Mouse (Mus musculus) spleen, postnatal 10 days (tissue): ENCODE measurements around the gene Gmip.

Source experiments
- DNase-seq, 2 experiments: peaks; one replicate each; pipeline ENCODE4 v3.0.0; 2021 to 2022; ENCODE audit warnings: low spot score in 2 of 2

The Gmip gene

DNA sequence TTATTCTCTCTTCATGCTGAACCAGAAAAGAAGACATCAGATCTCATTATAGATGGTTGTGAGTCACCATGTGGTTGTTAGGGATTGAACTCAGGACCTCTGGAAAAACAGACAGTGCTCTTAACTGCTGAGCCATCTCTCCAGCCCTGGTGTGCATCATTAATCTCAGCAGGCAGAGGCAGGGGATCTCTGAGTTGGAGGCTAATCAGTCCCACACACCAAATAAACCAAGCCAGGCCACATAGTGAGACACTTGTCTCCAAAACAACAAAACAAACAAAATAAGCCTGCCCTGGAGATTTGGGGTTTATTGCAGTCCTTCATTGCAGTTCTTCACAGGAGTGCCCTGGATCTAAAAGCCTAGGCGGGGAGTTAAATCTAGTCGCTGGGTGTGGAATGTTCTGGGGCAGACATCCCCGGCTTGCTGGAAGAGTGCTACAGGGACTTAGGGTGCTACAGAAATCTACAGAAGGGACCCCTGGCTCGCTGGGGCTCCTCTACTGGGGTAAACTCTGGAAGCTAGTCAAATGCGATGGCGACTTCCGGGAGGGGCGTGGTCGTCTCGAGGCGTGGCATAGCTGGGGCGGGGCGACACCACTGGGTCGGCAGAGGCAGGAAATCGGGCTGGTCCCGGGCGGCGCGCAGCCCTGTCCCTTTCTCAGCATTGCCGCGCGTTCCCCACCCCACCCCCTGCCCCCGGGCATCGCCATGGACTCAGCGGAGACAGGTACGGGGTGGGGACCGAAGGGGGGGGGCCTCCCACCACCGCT lies at the start of gene Gmip:
Gene Gmip, plus strand, starts transcription at position 586 of the 770 bp plus-strand sequence.
- peak; percentile 78 to 92 for DNase-seq

DNA sequence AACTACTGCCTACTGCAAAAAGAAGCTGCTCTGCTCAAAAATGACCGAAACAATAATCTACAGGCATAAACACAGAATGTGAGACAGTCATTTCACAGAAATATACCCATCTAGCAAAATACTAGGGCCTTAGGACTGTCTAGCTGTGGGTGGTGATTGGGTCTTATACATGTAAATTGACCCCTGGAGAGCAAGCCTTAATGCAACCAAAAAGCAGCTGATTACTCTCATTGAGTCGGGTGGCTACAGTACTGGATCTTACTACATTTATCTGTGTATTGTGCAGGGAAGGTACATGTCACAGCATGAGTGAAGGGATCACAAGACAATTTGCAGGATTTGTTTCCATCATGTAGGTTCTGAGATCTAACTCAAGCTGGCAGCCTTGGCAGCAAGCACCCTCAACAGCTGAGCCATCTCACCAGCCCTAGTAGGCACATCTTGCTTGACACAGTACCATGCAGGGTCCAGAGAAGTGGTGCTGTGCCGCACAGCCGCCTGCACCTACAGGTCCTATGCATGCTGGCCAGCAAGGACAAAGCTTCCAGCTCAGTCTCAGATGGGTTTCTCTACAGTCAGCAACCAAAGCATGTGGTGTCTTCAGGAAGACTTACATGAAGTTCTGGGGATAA lies 46.5 kb upstream of the Gmip start:
- DNase-seq, result no peak

DNA sequence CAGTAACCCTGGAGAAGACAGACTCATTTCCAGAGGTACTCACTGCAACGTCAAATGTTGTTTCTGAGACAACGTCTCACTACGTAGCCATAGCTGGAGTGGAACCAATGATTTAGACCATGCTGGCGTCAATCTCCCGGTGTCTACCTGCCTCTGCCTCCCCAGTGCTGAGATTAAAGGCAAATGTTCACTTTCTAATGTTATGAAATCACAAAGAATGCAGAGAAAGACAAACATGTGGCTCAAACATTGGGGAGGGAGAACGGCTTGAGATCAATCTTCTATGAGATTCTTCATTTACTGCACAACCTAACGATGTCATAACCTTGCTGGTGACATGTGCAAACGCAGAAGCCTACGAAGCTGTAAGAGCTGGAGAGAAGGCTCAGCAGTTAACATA lies 37.3 kb upstream of the Gmip start:
- no peak for DNase-seq

DNA sequence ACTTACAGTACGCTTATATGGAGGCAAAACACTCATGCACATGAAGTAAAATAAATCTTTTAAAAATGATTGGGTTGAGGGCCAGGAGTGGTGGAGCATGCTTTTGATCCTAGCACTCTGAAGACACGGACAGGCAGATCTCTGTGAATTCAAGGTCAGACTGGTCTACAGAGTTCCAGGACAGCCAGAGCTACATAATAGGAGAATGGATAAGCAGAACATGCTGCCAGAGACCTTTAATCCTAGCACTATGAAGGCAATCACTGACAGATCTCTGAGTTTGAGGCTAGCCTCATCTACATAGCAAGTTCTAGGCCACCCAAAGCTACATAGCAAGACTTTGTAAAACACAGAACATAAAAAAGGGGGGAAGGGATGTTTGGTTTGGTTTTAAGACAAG lies 36.4 kb upstream of the Gmip start:
- DNase-seq, result no peak

DNA sequence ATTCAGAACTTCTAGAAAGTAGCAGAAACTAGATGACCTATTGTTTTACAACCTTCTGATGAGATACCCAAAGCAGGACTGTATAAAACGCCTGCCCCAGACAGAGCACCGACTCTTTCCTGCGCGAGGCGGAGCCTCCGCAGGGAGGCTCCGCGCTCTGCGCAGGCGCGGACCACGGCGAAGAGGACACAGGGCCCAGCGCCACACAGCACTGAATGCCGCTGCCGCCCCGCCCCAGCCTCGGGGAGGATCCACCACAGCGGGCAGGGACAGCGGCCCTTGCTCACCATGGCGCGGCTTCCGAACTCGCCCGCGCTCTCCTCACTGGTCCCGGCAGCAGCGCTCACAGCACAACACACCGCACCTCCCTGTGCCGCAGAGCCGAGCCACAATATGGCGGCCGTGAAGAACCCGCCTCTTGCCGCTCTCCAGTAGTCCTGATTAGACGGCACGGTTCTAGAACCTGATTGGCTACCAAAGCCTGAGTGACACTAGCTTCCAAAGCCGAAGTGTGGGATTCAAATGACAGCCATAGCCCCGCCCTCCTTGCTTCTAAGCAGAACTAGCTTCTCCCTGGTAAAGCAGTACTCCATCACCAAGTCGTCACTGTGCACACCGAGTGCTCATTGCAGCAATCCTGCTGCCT lies 33.9 kb upstream of the Gmip start, which contains the start of gene Gm20422:
Gene Gm20422, minus strand, starts transcription at position 384 of the 646 bp plus-strand sequence.
- DNase-seq, result peak; percentile 90 to 92

DNA sequence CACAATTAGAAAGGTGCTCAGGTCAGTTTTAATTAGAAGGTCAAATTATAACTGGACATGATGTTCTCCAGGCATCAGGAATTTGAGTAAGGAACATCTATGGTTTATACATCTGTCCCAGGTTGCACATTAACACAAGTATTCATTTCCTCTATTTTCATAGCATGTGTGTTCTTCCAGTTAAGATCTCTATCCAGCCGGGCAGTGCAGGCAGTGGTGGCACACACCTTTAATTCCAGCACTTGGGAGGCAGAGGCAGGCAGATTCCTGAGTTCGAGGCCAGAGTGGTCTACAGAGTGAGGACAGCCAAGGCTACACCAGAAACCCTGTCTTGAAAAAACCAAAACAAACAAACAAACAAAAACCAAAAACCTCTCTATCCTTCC lies 33.3 kb upstream of the Gmip start:
- DNase-seq, result no peak

DNA sequence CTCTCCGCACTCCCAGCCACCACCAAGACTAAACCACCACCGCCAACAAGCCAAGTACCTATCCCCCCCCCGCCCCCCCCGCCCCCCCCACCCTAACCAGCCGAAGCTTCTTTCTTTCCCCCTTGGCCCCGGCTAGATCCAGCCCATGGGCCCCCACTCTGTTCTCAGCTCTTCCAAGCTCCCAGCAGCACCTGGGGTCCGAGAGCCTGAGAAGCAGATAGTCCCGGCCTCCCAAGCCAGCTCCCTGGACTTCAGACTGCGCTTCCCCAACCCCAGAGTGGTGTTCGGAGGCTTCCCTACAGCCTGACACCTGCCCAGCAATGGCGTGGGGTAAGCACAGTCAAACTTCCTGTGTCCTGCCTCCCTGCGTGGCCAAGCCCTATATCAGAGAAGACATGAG lies 31.4 kb upstream of the Gmip start:
- no peak for DNase-seq

DNA sequence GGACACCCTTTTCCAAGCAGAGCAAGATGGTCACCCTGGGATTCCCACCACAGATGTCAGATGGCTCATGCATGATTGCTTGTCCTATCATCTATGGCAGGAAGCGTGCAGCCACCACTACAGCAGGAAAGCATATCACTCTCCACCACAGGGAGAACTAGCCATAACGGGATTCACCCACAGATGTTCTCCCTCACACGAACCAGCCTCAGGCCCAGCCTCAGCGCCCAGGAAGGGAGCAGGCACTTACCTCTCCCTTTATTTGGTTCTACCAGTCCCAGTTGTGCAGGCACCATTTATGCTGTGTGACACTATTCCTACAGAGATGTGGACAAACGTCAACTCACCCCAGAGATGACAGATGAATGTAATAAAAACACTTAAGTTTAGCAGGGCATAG lies 19.4 kb upstream of the Gmip start:
- no peak for DNase-seq

DNA sequence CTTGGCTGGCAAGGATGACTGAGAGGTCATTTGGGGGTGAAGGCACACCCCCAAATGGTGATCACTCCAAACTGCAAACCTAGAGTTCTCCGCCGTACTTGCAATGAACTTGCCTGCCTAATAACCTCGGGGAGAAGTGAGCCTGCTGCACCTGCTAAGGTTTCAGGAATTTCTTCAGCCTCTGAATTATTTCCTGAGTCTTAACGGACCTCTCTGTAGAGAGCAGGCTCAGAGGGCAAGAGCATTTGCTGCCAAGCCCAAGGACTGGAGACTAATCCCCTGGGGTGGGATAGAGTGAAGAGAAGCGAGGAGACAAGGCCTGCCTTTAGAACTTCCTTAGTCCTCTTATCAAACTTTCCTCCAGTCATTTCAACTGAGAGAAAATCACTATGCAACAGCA lies 18.7 kb upstream of the Gmip start:
- DNase-seq, result no peak

DNA sequence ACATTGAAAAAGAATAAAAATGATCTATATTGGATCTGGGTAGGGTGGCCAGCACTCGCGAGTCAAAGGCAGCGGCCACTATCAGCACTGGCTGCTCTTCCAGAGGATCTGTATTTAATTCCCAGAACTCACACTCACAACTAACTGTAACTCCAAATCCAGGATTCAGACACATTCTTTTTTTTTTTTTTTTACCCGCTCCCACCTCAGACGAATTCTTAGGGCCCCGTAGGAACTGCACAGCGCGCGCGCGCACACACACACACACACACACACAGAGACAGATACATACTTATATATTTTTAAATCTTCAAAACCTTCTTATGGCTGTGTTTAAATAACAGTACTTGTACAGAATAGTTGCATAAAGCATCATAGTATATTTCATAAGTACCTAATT lies 18.1 kb upstream of the Gmip start:
- DNase-seq, result no peak

DNA sequence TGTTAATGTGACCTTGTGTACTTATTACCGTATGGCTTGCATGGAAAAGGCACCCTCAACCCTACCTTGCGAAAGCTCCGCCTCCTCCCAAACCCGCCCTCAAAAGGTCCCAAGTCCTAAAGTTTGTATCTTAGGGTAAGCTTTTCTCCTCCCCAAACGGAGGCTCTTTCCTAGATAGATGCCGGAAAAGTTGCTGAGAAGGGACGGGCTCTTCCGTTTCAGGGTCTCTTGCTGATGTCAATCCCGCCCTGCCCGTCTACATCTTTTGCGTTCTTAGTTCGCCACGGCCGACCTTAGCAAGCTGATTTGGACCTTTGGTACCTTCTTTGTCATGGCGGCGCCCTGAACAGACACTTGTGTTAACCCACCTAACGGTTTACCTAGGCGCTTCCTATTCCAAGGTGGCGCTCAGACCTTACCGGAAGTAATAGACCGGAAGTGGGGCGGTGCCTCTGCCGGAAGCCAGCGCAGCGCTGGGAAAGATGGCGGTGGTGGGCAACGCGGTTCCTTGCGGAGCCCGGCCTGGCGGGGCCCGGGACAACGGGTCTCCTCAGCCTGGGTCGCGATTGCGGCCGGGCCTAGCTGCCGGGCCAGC lies 17.6 kb upstream of the Gmip start, which contains the start of the genes Atp13a1 and Zfp866:
Gene Atp13a1, plus strand, starts transcription at position 391 of the 595 bp plus-strand sequence.
Gene Zfp866, minus strand, starts transcription at position 406 of the 595 bp plus-strand sequence.
- peak; percentile 85 to 93 for DNase-seq

DNA sequence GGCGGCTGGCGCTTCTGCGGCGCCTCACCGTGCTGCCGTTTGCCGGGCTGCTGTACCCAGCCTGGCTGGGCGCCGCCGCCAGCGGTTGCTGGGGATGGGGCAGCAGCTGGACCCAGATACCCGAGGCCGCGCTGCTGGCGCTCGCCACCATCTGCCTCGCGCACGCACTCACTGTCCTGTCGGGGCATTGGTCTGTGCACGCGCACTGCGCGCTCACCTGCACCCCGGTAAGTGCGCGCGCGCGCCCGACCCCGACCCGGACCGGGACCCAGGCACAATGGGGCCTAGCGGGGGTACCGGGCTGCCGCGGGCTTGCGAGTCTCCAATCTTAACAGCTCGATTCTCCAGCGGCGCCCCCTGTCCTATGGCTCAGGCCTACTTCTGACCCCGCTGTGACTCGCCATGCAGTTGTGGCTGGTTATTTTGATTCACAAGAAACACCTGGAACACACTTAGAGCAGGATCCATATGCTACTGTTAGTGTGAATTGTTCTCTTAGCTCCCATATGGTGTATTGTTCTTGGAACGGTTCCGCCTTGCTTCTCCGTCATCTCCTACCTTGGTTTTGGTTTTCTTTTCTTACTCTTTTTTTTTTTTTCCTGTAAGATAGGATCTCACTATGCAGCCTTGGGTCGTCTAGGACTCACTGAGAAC lies 16.9 kb upstream of the Gmip start:
- peak in 1 of 2 experiments; percentile 63 for DNase-seq

DNA sequence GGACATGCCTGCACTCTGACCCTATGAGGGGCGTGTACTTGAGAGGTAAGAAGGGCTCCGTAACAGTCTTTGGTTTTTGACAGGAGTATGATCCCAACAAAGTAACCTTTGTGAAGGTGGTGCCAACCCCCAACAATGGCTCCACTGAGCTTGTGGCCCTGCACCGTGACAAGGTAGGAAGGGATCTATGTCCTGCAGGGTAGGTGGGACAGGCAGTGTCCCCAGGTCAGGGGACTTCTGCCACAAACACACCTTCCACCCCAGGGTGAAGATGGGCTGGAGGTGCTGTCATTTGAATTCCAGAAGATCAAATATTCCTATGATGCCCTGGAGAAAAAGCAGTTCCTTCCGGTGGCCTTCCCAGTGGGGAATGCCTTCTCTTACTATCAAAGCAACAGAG lies 14.8 kb upstream of the Gmip start:
- peak in 1 of 2 experiments; percentile 8 for DNase-seq

DNA sequence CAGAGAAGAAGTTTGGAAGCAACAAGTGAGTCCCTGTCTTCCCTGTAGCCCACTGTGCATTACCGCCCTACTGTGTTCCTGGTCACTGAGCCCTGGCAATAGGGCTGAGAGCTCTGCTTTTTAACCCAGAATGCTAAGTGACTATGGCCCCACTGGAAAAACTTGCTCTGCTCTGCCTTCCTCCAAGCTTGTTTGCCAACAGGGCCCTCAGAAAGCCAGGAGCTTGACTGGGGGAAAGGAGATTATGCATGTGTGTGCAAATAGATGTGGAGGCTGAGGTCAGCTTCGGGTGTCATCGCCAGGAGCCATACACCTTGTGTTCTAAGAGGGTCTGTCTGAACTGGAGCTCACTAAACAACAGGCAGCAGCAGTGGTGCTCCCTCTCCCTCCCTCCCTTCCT lies 14.4 kb upstream of the Gmip start:
- peak in 1 of 2 experiments; percentile 8 for DNase-seq

DNA sequence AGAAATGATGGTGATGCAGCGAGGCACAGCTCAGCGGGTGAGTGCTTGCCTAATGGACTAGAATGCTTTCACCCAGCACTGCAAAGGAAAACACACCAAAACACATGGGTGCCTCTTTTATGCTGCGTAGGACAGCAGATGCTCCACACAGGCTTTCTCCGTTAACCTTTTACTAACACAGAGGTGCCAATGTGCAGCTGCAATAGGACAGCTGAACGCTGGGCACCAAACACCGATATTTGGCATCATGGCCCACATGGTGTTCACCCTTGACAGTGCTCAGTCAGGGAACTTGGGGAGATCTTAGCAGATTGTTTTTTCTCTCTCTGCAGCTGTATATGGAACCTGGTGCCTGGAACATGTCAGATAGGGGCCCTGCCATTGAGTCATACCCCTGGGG lies 13.6 kb upstream of the Gmip start:
- no peak for DNase-seq

DNA sequence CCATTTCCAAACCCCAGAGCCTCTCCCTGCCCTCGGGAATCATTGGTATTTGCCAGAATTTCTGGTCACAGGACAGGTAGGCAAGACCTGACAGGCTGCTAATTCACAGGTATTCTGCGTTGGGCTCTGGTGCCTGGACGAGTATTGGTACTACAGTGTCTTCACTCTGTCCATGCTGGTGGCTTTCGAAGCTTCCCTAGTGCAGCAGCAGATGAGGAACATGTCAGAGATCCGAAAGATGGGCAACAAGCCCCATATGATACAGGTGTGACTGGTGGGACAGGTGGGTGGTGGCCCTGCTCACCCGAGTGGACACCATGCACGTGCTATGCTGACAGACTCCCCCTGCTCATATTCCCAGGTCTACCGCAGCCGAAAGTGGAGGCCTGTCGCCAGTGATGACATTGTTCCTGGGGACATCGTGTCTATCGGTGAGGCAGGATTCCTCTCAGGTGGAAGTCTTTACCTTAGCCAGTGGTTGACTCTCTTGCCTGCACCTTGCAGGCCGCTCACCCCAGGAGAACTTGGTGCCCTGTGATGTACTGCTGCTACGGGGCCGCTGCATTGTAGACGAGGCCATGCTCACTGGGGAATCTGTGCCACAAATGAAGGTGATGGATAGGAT lies 11.6 kb upstream of the Gmip start:
- DNase-seq, result peak in 1 of 2 experiments; percentile 7

DNA sequence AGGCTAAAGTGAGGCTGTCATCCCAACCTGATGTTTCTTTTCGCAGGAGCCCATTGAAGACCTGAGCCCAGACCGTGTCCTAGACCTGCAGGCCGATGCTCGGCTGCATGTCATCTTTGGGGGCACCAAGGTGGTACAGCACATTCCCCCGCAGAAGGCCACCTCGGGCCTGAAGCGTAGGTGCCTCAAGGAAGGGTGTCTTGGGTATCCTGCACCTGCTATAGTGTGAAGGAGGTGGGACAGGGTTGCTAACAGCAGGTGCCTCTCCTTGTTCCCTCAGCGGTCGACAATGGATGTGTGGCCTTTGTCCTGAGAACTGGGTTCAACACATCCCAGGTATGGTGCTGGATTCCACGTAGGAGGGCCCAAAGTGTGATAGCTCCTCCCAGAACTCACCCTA lies 10.8 kb upstream of the Gmip start:
- peak in 1 of 2 experiments; percentile 8 for DNase-seq

DNA sequence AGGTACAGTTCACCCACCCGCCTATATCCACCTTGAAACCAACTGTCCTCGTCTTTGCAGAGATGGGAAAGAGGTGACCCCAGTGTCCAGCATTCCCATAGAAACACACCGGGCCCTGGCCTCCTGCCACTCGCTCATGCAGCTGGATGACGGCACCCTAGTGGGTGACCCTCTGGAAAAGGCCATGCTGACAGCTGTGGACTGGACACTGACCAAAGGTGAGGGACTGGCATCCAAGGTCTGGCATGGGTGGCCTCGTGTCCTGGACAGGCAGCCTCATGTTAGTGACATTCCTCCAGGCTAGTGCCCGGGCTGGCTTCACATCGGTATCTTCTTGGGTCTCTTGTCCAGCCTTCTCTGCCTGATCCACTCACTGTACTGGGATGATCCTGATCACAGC lies 9.2 kb upstream of the Gmip start:
- DNase-seq, result peak in 1 of 2 experiments; percentile 10

DNA sequence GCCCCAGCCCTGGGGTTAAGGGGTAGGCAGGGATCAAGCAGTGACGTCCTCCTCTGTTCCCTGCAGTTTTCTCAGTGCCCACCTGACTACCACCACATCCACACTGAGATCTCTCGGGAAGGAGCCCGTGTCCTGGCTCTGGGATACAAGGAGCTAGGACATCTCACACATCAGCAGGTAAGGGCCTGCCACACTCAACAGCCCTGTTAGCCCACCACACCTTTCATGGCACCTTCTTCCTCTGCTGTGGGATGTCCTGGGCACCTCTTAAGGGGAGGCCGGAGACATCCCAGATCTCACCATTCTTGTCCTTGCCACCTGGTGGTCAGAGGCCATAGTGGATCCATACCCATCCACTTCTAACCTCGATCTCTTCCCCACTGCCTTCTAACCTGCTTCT lies 8.5 kb upstream of the Gmip start:
- peak in 1 of 2 experiments; percentile 12 for DNase-seq

DNA sequence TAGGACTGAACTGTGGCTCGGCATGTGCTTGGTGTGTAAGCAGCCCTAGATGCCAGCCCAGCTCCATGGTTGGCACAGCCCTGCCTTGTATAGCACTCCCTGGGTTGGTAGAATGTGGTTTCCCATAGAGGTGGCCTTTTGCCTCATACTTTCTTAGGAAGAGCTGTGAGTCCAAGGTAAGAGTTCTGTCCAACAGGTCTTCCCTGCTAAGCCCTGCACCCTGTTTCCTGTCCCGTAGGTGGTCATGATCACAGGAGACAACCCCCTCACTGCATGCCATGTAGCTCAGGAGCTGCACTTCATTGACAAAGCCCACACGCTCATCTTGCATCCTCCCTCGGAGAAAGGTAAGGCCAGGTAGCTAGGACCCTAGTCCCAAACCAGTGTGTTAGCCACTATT lies 6.7 kb upstream of the Gmip start:
- DNase-seq, result peak in 1 of 2 experiments; percentile 6

DNA sequence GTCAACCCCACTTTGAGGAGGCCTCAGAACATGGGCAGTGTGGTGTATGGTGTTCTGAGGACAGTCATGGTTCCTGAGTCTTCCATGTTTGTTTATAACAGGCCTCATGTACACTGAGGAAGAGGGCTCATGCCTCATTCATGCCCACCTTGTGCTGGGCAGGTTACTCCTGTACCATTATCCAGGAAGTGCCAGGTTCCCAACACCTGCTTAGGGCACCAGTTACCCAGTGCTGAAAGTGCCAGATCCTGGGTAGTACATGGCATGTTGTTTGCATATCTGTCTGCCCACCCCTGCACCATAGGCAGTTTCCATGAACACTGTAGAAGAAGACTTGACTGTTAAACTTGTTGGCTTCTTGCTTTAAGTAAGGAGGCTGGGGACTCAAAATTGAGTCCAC lies 6.3 kb upstream of the Gmip start:
- peak in 1 of 2 experiments; percentile 6 for DNase-seq
